Mouse (Mus musculus) limb, embryonic 13.5 days (tissue): Measurements from ENCODE around the gene Ghrh. TPM values are rescaled to one million over a fixed set of nuclear protein-coding genes. Genes with fewer than 3 reads are reported as not detected.
A peak's percentile ranks its signal among the peaks of the same experiment; 100 is the strongest.
"Not testable (repeated sequence)": the region's sequence is repeated elsewhere in the genome, so short reads cannot be mapped to it uniquely, and the experiment has no call there.

ENCODE experiments used
- ATAC-seq: fragments of 200-750 bp; cut with Nextera tagmentation; 2 replicates; pipeline ENCODE4 v1.8.0; 2017; ENCODE audit warnings: low read depth, moderate number of reproducible peaks, moderate TSS enrichment; ENCODE audit not compliant: low FRiP score
- H3K27ac ChIP-seq: fragments of 300-500 bp; sonication (generic); 2 replicates; pipeline ENCODE4 v1.5.1; 2015; ENCODE audit warnings: inconsistent platforms, mild to moderate bottlenecking, moderate library complexity
- H3K27me3 ChIP-seq: fragments of 300-500 bp; sonication (generic); 2 replicates; pipeline ENCODE4 v1.6.1; 2015; ENCODE audit warnings: mild to moderate bottlenecking, inconsistent platforms
- H3K36me3 ChIP-seq: fragments of 300-500 bp; sonication (generic); 2 replicates; pipeline ENCODE4 v1.6.1; 2015; ENCODE audit warnings: inconsistent platforms, mild to moderate bottlenecking, moderate library complexity
- H3K4me1 ChIP-seq: fragments of 300-500 bp; sonication (generic); 2 replicates; pipeline ENCODE4 v1.6.1; 2015; ENCODE audit warnings: inconsistent platforms
- H3K4me2 ChIP-seq: fragments of 300-500 bp; sonication (generic); replicated peaks from 2 replicates; pipeline ENCODE4 v1.6.1; 2015; ENCODE audit warnings: inconsistent platforms, mild to moderate bottlenecking, moderate library complexity
- H3K4me3 ChIP-seq: fragments of 300-500 bp; sonication (generic); 2 replicates; pipeline ENCODE4 v1.5.1; 2015; ENCODE audit warnings: moderate library complexity, mild to moderate bottlenecking, inconsistent platforms
- H3K9ac ChIP-seq: fragments of 300-500 bp; sonication (generic); 2 replicates; pipeline ENCODE4 v1.6.1; 2015; ENCODE audit warnings: mild to moderate bottlenecking, inconsistent platforms
- H3K9me3 ChIP-seq: fragments of 300-500 bp; sonication (generic); 2 replicates; pipeline ENCODE4 v1.6.1; 2016; ENCODE audit warnings: inconsistent platforms
- WGBS: fragments of 180-500 bp; shearing (Covaris S2); methylation state at CpG from one replicate; pipeline ENCODE4 v1.1.7; 2015; 5-methylcytosine and 5-hydroxymethylcytosine counted together
- polyA plus RNA-seq: library from polyadenylated mRNA; unstranded; fragments of >200 nt; fragmentation: Nextera tagmentation; extraction: Ambion mirVana; gene quantifications from 2 replicates; pipeline ENCODE4 v1.2.1, GENCODE M21; 2015

The Ghrh gene
- 0.57 TPM in 1 of 2 replicates, not detected in the other for polyA plus RNA-seq

- no peaks in the 10 kb centered on the region for H3K36me3 ChIP-seq
- H3K27me3 ChIP-seq: no peaks in the 10 kb centered on the region
- H3K27ac ChIP-seq: peak within 1 kb of the TSS; percentile 82
- no peaks in the 10 kb centered on the region for H3K9me3 ChIP-seq
- peak within 1 kb of the TSS; percentile 23; the same call in 1 of the 2 replicates for H3K4me2 ChIP-seq
- peak within 1 kb of the TSS; percentile 50; the same call in 1 of the 2 replicates for H3K9ac ChIP-seq
- H3K4me1 ChIP-seq: peaks cover 10% of the 10 kb centered on the region
- no peak within 1 kb of the TSS for H3K4me3 ChIP-seq
- 57% methylated on average over 26 of the region's 26 CpGs for WGBS
- ATAC-seq: peak; percentile 64
These were observed at the start of gene Ghrh for GRCm38 (mm10) chr2:157347361-157348159. Ghrh (minus strand) TSS chr2:157347506.

GRCm38 (mm10) chr2:157395960-157396359, 48.7 kb upstream of the Ghrh start:
- Histone ChIP-seq H3K9ac (no peak overlapping the region), H3K27ac (0 out of 2 replicates have a peak overlapping the region, but pooled peaks have one; percentile 6), H3K4me1 (no peaks in the 10 kb centered on the region), H3K4me3 (no peak overlapping the region), H3K4me2 (no peak overlapping the region), H3K9me3 (0 out of 2 replicates have a peak, but pooled peaks cover 8% of the 10 kb centered on the region), H3K27me3 (no peaks in the 10 kb centered on the region), H3K36me3 (peaks cover 65% of the 10 kb centered on the region)
- WGBS: 69% methylated on average over 13 of the region's 13 CpGs
- no peak for ATAC-seq

DNA sequence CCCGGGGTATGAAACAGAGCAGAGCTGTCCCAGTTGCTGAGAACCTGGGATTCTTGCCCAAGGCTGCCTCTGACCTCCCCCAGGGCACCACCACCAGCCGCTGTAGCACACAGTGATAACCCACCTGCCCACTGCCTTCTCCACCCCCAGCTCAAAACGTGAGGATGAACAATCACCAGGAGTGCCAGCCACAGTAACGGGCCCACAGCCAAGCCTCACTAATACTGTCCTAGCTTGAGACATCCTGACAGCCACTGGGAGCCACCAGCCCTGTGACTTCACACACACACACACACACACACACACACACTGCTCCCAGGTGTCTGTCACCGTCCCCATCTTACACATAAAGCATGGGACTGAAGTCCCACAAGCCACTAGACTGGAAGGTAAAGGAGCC, 48.1 kb upstream of the Ghrh start:
- Histone ChIP-seq H3K4me2 (no peak overlapping the region), H3K4me1 (no peaks in the 10 kb centered on the region), H3K9me3 (0 out of 2 replicates have a peak, but pooled peaks cover 8% of the 10 kb centered on the region), H3K9ac (no peak overlapping the region), H3K27me3 (no peaks in the 10 kb centered on the region), H3K27ac (no peak overlapping the region; the same call in 1 of the 2 replicates), H3K36me3 (peaks cover 68% of the 10 kb centered on the region), H3K4me3 (no peak overlapping the region)
- no peak for ATAC-seq
- WGBS: 70% methylated on average over 5 of the region's 5 CpGs

GRCm38 (mm10) chr2:157394868-157395267, 47.6 kb upstream of the Ghrh start:
- no peak overlapping the region for H3K4me2 ChIP-seq
- H3K4me1 ChIP-seq: no peaks in the 10 kb centered on the region
- H3K4me3 ChIP-seq: no peak overlapping the region
- no peak overlapping the region for H3K9ac ChIP-seq
- ATAC-seq: no peak
- no peak overlapping the region for H3K27ac ChIP-seq
- 0 out of 2 replicates have a peak, but pooled peaks cover 8% of the 10 kb centered on the region for H3K9me3 ChIP-seq
- H3K27me3 ChIP-seq: no peaks in the 10 kb centered on the region
- H3K36me3 ChIP-seq: peaks cover 73% of the 10 kb centered on the region
- WGBS: 70% methylated on average over 6 of the region's 6 CpGs

DNA sequence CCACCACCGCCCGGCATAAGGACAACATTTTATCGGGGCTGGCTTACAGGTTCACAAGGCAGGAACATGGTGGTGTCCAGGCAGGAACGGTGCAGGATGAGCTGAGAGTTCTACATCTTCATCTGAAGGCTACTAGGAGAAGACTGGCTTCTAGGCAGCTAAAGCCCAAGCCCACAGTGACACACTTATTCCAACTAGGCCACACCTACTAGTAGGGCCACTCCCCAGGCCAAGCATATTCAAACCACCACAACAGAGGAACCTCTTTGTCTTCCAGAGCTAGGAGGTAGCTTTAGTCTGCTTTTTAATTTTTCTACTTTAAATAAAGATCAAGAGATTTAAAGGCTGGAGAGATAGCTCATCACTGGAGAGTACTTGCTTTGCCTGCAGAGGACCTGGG, 46.2 kb upstream of the Ghrh start:
- Histone ChIP-seq H3K9ac (no peak overlapping the region), H3K36me3 (peaks cover 79% of the 10 kb centered on the region), H3K9me3 (0 out of 2 replicates have a peak, but pooled peaks cover 8% of the 10 kb centered on the region), H3K4me2 (no peak overlapping the region), H3K27ac (no peak overlapping the region), H3K27me3 (no peaks in the 10 kb centered on the region), H3K4me3 (no peak overlapping the region), H3K4me1 (no peaks in the 10 kb centered on the region)
- WGBS: 95% methylated on average over 4 of the region's 4 CpGs
- ATAC-seq: no peak

DNA sequence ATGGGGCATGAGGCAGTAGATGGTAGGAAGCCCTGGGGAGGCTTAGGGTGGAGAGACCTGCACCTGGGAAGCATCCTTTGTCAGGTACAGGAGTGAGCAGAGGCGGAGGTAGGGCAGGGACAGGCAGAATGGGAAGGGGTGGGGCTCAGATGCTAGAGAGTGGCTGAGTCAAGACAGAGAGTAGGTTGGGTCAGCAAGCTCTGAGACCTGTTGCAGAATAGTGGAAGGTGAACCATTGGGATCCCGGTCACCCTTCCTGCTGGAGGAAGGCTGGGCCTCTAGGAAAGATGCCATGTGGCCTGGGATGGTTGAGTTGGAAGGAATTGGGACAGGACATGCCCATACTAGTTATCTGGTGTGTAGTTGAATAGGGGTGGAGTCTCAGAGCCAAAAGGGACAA, 45.0 kb upstream of the Ghrh start:
- Histone ChIP-seq H3K27me3 (no peaks in the 10 kb centered on the region), H3K4me1 (no peaks in the 10 kb centered on the region), H3K27ac (no peak overlapping the region), H3K9me3 (no peaks in the 10 kb centered on the region), H3K36me3 (peaks cover 77% of the 10 kb centered on the region), H3K9ac (no peak overlapping the region), H3K4me3 (no peak overlapping the region), H3K4me2 (no peak overlapping the region)
- no peak for ATAC-seq
- WGBS: 93% methylated on average over 2 of the region's 2 CpGs

DNA sequence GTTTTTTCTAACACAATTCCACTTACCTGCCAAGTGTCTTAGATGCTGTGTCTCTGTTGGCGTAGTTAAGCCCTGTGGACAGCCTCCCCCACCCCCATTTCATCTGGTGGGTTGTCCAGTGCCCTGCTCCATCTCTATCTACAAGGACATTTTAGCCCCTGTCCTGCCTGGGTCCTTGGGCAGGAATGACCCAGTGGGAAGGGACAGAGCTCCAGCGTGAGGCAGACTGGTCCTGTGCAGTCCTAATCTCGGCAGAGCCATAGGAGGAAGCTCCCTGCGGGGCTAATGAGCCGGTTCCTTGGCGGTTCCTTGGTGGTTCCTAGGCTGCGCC, 42.2 kb upstream of the Ghrh start:
- no peak for ATAC-seq
- no peak overlapping the region for H3K27ac ChIP-seq
- H3K27me3 ChIP-seq: no peaks in the 10 kb centered on the region
- H3K9ac ChIP-seq: no peak overlapping the region
- peaks cover 66% of the 10 kb centered on the region for H3K36me3 ChIP-seq
- no peak overlapping the region for H3K4me3 ChIP-seq
- 85% methylated on average over 7 of the region's 7 CpGs for WGBS
- no peaks in the 10 kb centered on the region for H3K9me3 ChIP-seq
- H3K4me2 ChIP-seq: no peak overlapping the region
- peaks cover 4% of the 10 kb centered on the region; the same call in 1 of the 2 replicates for H3K4me1 ChIP-seq

- not testable (repeated sequence) for H3K27me3 ChIP-seq
These were observed 41.7 kb upstream of the Ghrh start for GRCm38 (mm10) chr2:157388901-157389590.

GRCm38 (mm10) chr2:157384836-157385235, 37.5 kb upstream of the Ghrh start:
- H3K4me1 ChIP-seq: peaks cover 6% of the 10 kb centered on the region; the same call in 1 of the 2 replicates
- 79% methylated on average over 4 of the region's 4 CpGs for WGBS
- no peak overlapping the region for H3K9ac ChIP-seq
- ATAC-seq: no peak
- no peak overlapping the region for H3K4me3 ChIP-seq
- no peak overlapping the region for H3K27ac ChIP-seq
- no peaks in the 10 kb centered on the region for H3K9me3 ChIP-seq
- H3K27me3 ChIP-seq: no peaks in the 10 kb centered on the region
- H3K36me3 ChIP-seq: peaks cover 65% of the 10 kb centered on the region
- H3K4me2 ChIP-seq: no peak overlapping the region

More at GRCm38 (mm10) chr2:157388901-157389590, 41.7 kb upstream of the Ghrh start:
- not testable (repeated sequence) for H3K4me1 ChIP-seq, H3K4me2 ChIP-seq, H3K9ac ChIP-seq, H3K9me3 ChIP-seq, H3K4me3 ChIP-seq, ATAC-seq, H3K27ac ChIP-seq
- H3K36me3 ChIP-seq: peaks cover 68% of the 10 kb centered on the region
- 92% methylated on average over 14 of the region's 14 CpGs for WGBS

DNA sequence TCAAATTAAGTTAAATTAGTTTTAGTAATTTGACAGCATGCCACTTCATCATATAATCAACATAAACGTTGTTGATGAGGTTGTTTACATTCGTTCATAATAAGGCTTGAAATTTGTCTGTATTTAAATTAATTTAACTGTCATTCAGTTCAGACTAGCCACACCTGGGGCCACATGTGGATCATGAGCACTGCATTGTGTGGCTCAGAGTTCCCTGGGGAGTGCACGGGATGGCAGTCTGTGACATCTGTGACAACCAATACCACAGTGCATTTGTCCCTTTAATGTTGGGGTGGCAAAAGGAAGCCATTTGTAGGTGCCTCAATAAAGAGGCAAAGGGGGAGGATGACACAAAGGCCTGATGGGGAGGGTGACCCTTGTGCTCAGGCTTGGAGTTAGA, 29.7 kb upstream of the Ghrh start:
- no peaks in the 10 kb centered on the region for H3K27me3 ChIP-seq
- no peak overlapping the region for H3K27ac ChIP-seq
- H3K4me1 ChIP-seq: peaks cover 21% of the 10 kb centered on the region
- no peak overlapping the region for H3K9ac ChIP-seq
- H3K9me3 ChIP-seq: no peaks in the 10 kb centered on the region
- peaks cover 33% of the 10 kb centered on the region for H3K36me3 ChIP-seq
- ATAC-seq: no peak
- WGBS: 43% methylated on average over 3 of the region's 3 CpGs
- no peak overlapping the region for H3K4me3 ChIP-seq
- H3K4me2 ChIP-seq: no peak overlapping the region

GRCm38 (mm10) chr2:157375794-157376757, 28.8 kb upstream of the Ghrh start:
- Histone ChIP-seq H3K9me3 (no peaks in the 10 kb centered on the region), H3K9ac (no peak overlapping the region), H3K4me2 (peak overlapping the region; percentile 19; the same call in 1 of the 2 replicates), H3K36me3 (peaks cover 28% of the 10 kb centered on the region), H3K27me3 (no peaks in the 10 kb centered on the region), H3K27ac (no peak overlapping the region), H3K4me3 (no peak overlapping the region), H3K4me1 (peaks cover 21% of the 10 kb centered on the region)
- WGBS: 36% methylated on average over 14 of the region's 14 CpGs
- no peak for ATAC-seq
